Comparison of ENCODE assay signal across 8 mouse cellular contexts in the genomic region with DNA sequence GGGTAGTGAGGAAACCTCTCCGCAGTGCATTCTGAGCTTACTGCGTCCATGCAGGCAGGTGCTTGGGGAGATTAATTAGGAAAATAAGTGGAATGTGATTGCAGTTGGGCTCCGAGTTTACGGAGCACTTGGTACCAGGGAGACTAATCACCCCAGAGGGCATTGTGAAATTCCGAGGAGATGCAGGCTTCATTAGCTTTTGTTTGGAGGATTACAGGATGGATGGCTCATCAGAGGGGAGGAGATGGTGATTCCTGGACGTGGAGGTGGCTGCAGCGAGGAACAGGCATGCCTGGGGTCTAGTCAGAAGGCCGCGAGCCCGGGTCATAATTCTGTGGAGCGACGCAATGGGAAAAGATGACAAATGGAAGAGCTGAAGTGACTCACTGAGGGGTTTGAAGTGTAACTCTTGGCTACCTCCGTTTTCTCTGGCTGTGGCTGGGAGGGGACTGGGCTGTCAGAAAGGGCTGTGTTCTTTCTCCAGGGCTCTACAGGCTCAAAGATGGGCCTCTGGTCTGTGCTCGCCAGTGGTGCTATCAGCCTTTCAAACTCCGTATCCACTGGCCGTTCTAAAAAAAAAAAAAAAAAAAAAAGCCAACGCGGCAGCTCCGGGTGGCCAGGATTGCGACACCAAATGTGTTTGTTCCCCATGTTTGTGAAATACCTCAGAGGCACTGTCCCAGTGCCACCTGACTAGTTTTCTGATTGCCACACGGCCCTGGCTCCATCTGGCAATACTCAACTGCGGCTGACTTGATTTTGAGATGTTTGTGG.
DNase-seq lines count a peak whose midpoint lies in the region; ATAC-seq lines count a peak whose summit lies in the region.

No protein-coding gene starts in this region.

- intact Hi-C loops in left cerebral cortex, postnatal 36 days (cut with DNase I): no loop called here

- peaks cover 4% of the 10 kb centered on the region; the same call in 1 of the 2 replicates for H3K27me3 ChIP-seq in forebrain, embryonic 12.5 days
- H3K27me3 ChIP-seq in hindbrain, embryonic 11.5 days (ENCODE audit: control insufficient read depth, insufficient read depth, low read length): no peaks in the 10 kb centered on the region
- H3K27me3 ChIP-seq in limb, embryonic 15.5 days: no peaks in the 10 kb centered on the region
- no peaks in the 10 kb centered on the region for H3K27me3 ChIP-seq in midbrain, embryonic 15.5 days (replicated peaks)

- DNase-seq in layer of hippocampus, adult 9-11 months: peak; percentile 70
- no peak for DNase-seq in layer of hippocampus, postnatal 36 days
- peak; percentile 34 for DNase-seq in hindbrain, embryonic 11.5 days (ENCODE audit: low spot score)
- DNase-seq in left cerebral cortex, postnatal 36 days (ENCODE audit: low spot score in 2 of 2): no peak

- H3K36me3 ChIP-seq in forebrain, embryonic 12.5 days (replicated peaks): no peaks in the 10 kb centered on the region
- no peaks in the 10 kb centered on the region for H3K36me3 ChIP-seq in hindbrain, embryonic 11.5 days (ENCODE audit: control insufficient read depth, insufficient read depth, low read length)
- H3K36me3 ChIP-seq in limb, embryonic 15.5 days: no peaks in the 10 kb centered on the region
- H3K36me3 ChIP-seq in midbrain, embryonic 15.5 days (replicated peaks): no peaks in the 10 kb centered on the region

- peak overlapping the region; percentile 2; the same call in 1 of the 2 replicates for H3K27ac ChIP-seq in forebrain, embryonic 12.5 days
- H3K27ac ChIP-seq in hindbrain, embryonic 11.5 days (ENCODE audit: low read depth, low read length): 0 out of 2 replicates have a peak overlapping the region, but pooled peaks have one; percentile 20
- H3K27ac ChIP-seq in limb, embryonic 15.5 days: no peak overlapping the region
- no peak overlapping the region; the same call in 1 of the 2 replicates for H3K27ac ChIP-seq in midbrain, embryonic 15.5 days

- 8% methylated on average over 22 of the region's 22 CpGs for WGBS in forebrain, embryonic 12.5 days
- WGBS in hindbrain, embryonic 11.5 days: 15% methylated on average over 22 of the region's 22 CpGs
- 11% methylated on average over 22 of the region's 22 CpGs for WGBS in limb, embryonic 15.5 days
- 10% methylated on average over 22 of the region's 22 CpGs for WGBS in midbrain, embryonic 15.5 days

- peaks cover 19% of the 10 kb centered on the region for H3K4me1 ChIP-seq in forebrain, embryonic 12.5 days
- H3K4me1 ChIP-seq in hindbrain, embryonic 11.5 days (replicated peaks; ENCODE audit: control insufficient read depth, insufficient read depth, low read length): no peaks in the 10 kb centered on the region; the same call in 1 of the 2 replicates
- peaks cover 22% of the 10 kb centered on the region for H3K4me1 ChIP-seq in limb, embryonic 15.5 days
- H3K4me1 ChIP-seq in midbrain, embryonic 15.5 days: peaks cover 16% of the 10 kb centered on the region

- H3K9ac ChIP-seq in forebrain, embryonic 12.5 days: no peak overlapping the region
- H3K9ac ChIP-seq in hindbrain, embryonic 11.5 days (ENCODE audit: low read depth, low read length): no peak overlapping the region
- H3K9ac ChIP-seq in limb, embryonic 15.5 days: no peak overlapping the region
- no peak overlapping the region for H3K9ac ChIP-seq in midbrain, embryonic 15.5 days

- H3K9me3 ChIP-seq in forebrain, embryonic 12.5 days: peaks cover 6% of the 10 kb centered on the region; the same call in 1 of the 2 replicates
- no peaks in the 10 kb centered on the region for H3K9me3 ChIP-seq in hindbrain, embryonic 11.5 days (ENCODE audit: control insufficient read depth, low read length)
- no peaks in the 10 kb centered on the region for H3K9me3 ChIP-seq in limb, embryonic 15.5 days
- no peaks in the 10 kb centered on the region for H3K9me3 ChIP-seq in midbrain, embryonic 15.5 days

- H3K4me2 ChIP-seq in forebrain, embryonic 12.5 days: peak overlapping the region; percentile 45
- peak overlapping the region; percentile 26 for H3K4me2 ChIP-seq in hindbrain, embryonic 11.5 days (replicated peaks; ENCODE audit: low read depth, low read length)
- H3K4me2 ChIP-seq in limb, embryonic 15.5 days: peak overlapping the region; percentile 20
- H3K4me2 ChIP-seq in midbrain, embryonic 15.5 days: peak overlapping the region; percentile 42

- peak overlapping the region; percentile 18 for H3K4me3 ChIP-seq in forebrain, embryonic 12.5 days (replicated peaks)
- H3K4me3 ChIP-seq in hindbrain, embryonic 11.5 days (ENCODE audit: low read depth, low read length): no peak overlapping the region
- H3K4me3 ChIP-seq in limb, embryonic 15.5 days: no peak overlapping the region
- peak overlapping the region; percentile 18 for H3K4me3 ChIP-seq in midbrain, embryonic 15.5 days

- ATAC-seq in forebrain, embryonic 12.5 days (ENCODE audit: low FRiP score): peak; percentile 57; the same call in 1 of the 2 replicates
- ATAC-seq in hindbrain, embryonic 11.5 days (ENCODE audit: low FRiP score): peak; percentile 60
- ATAC-seq in limb, embryonic 15.5 days (ENCODE audit: insufficient number of reproducible peaks, low FRiP score, low TSS enrichment, low read depth): no peak
- ATAC-seq in midbrain, embryonic 15.5 days (replicated peaks): peak; percentile 37
- ATAC-seq in erythroblast, adult 5-6 weeks (replicated peaks; ENCODE audit: low FRiP score, poor library complexity, severe bottlenecking): no peak

Comparison
In these comparisons a context has a peak if more than half of its experiments do, and no peak if none do; other contexts are left out.
1. DNase-seq: peak in layer of hippocampus, adult 9-11 months (single experiment) and hindbrain, embryonic 11.5 days (single experiment); none in layer of hippocampus, postnatal 36 days (0 of 2) and left cerebral cortex, postnatal 36 days (0 of 2).
2. ATAC-seq: peak in forebrain, embryonic 12.5 days (single experiment), hindbrain, embryonic 11.5 days (single experiment) and midbrain, embryonic 15.5 days (single experiment); none in limb, embryonic 15.5 days (single experiment) and erythroblast, adult 5-6 weeks (single experiment).
3. H3K27ac ChIP-seq: peak in forebrain, embryonic 12.5 days (single experiment) and hindbrain, embryonic 11.5 days (single experiment); none in limb, embryonic 15.5 days (single experiment) and midbrain, embryonic 15.5 days (single experiment).
4. H3K4me3 ChIP-seq: peak in forebrain, embryonic 12.5 days (single experiment) and midbrain, embryonic 15.5 days (single experiment); none in hindbrain, embryonic 11.5 days (single experiment) and limb, embryonic 15.5 days (single experiment).
5. Peak in every context shown above with its lines, with median percentiles within 50 percentile points of each other: H3K4me2 ChIP-seq.